Mouse (Mus musculus): ENCODE measurements at regions not wholly inside any gene's neighbourhood (a gene's known extent, or its start where the extent isn't known, plus 50 kb on each side); places are given as distances from the start of the nearest gene placed in this dataset.
A peak's percentile ranks its signal among the peaks of the same experiment; 100 is the strongest.

- DNase-seq (ENCODE audit: low spot score) (no peak), ATAC-seq (no peak)
- no peak overlapping the region for H3K4me3 ChIP-seq (ENCODE audit: low read depth, low read length)
- H3K27me3 ChIP-seq (replicated peaks; ENCODE audit: insufficient read depth, low read length) = no peaks in the 10 kb centered on the region
- WGBS = 68% methylated on average over 5 of the region's 5 CpGs
- no peaks in the 10 kb centered on the region for H3K9me3 ChIP-seq (ENCODE audit: low read length)
- H3K9ac ChIP-seq (replicated peaks; ENCODE audit: low read depth) = no peak overlapping the region
- H3K4me2 ChIP-seq (replicated peaks; ENCODE audit: low read depth, low read length) = no peak overlapping the region
- H3K36me3 ChIP-seq (ENCODE audit: insufficient read depth, low read length) = no peaks in the 10 kb centered on the region
- no peak for TF ChIP-seq CTCF (IDR thresholded peaks at IDR 0.05)
- TF ChIP-seq EP300 (IDR thresholded peaks at IDR 0.05) = no peak
- no peaks in the 10 kb centered on the region for H3K4me1 ChIP-seq (ENCODE audit: insufficient read depth, low read depth, low read length)
- H3K27ac ChIP-seq (ENCODE audit: low read length) = no peak overlapping the region
Measured at GRCm38 (mm10) chr13:70155596-70155995, 353.4 kb downstream of the Med10 start.

- TF ChIP-seq EP300 (IDR thresholded peaks at IDR 0.05) (no peak), CTCF (IDR thresholded peaks at IDR 0.05) (no peak)
- no peak for ATAC-seq
- 87% methylated on average over 8 of the region's 8 CpGs for WGBS
Measured at GRCm38 (mm10) chr13:70156975-70157588, 354.9 kb downstream of the Med10 start.

GRCm38 (mm10) chr13:70159065-70159464 lies 356.9 kb downstream of the Med10 start:
- Histone ChIP-seq H3K9ac (replicated peaks; ENCODE audit: low read depth) (no peak overlapping the region), H3K36me3 (ENCODE audit: insufficient read depth, low read length) (no peaks in the 10 kb centered on the region), H3K4me3 (ENCODE audit: low read depth, low read length) (no peak overlapping the region), H3K4me2 (replicated peaks; ENCODE audit: low read depth, low read length) (no peak overlapping the region), H3K27ac (ENCODE audit: low read length) (no peak overlapping the region), H3K27me3 (replicated peaks; ENCODE audit: insufficient read depth, low read length) (no peaks in the 10 kb centered on the region), H3K9me3 (ENCODE audit: low read length) (no peaks in the 10 kb centered on the region), H3K4me1 (ENCODE audit: insufficient read depth, low read depth, low read length) (no peaks in the 10 kb centered on the region)
- no peak for DNase-seq (ENCODE audit: low spot score)
- 46% methylated on average over 3 of the region's 3 CpGs for WGBS
- no peak for TF ChIP-seq CTCF (IDR thresholded peaks at IDR 0.05)
- no peak for TF ChIP-seq EP300 (IDR thresholded peaks at IDR 0.05)
- peak; percentile 21; the same call in 1 of the 2 replicates for ATAC-seq

More at GRCm38 (mm10) chr13:70156975-70157588, 354.9 kb downstream of the Med10 start:
- no peaks in the 10 kb centered on the region for H3K9me3 ChIP-seq (ENCODE audit: low read length)
- H3K27ac ChIP-seq (ENCODE audit: low read length) = no peak overlapping the region
- H3K9ac ChIP-seq (replicated peaks; ENCODE audit: low read depth) = no peak overlapping the region
- no peaks in the 10 kb centered on the region for H3K4me1 ChIP-seq (ENCODE audit: insufficient read depth, low read depth, low read length)
- no peaks in the 10 kb centered on the region for H3K36me3 ChIP-seq (ENCODE audit: insufficient read depth, low read length)
- H3K4me3 ChIP-seq (ENCODE audit: low read depth, low read length) = no peak overlapping the region
- H3K4me2 ChIP-seq (replicated peaks; ENCODE audit: low read depth, low read length) = no peak overlapping the region
- no peak for DNase-seq (ENCODE audit: low spot score)
- H3K27me3 ChIP-seq (replicated peaks; ENCODE audit: insufficient read depth, low read length) = no peaks in the 10 kb centered on the region

GRCm38 (mm10) chr13:70159604-70160003 lies 357.4 kb downstream of the Med10 start:
- H3K36me3 ChIP-seq (ENCODE audit: insufficient read depth, low read length) = no peaks in the 10 kb centered on the region
- TF ChIP-seq CTCF (IDR thresholded peaks at IDR 0.05) = no peak
- TF ChIP-seq EP300 (IDR thresholded peaks at IDR 0.05) = no peak
- H3K4me1 ChIP-seq (ENCODE audit: insufficient read depth, low read depth, low read length) = no peaks in the 10 kb centered on the region
- H3K27ac ChIP-seq (ENCODE audit: low read length) = no peak overlapping the region
- H3K9ac ChIP-seq (replicated peaks; ENCODE audit: low read depth) = no peak overlapping the region
- H3K27me3 ChIP-seq (replicated peaks; ENCODE audit: insufficient read depth, low read length) = no peaks in the 10 kb centered on the region
- DNase-seq (ENCODE audit: low spot score) = no peak
- ATAC-seq = no peak
- no peaks in the 10 kb centered on the region for H3K9me3 ChIP-seq (ENCODE audit: low read length)
- H3K4me2 ChIP-seq (replicated peaks; ENCODE audit: low read depth, low read length) = no peak overlapping the region
- 57% methylated on average over 6 of the region's 6 CpGs for WGBS
- no peak overlapping the region for H3K4me3 ChIP-seq (ENCODE audit: low read depth, low read length)

GRCm38 (mm10) chr13:70162115-70162514 lies 359.9 kb downstream of the Med10 start:
- ATAC-seq (no peak), DNase-seq (ENCODE audit: low spot score) (no peak)
- no peaks in the 10 kb centered on the region for H3K4me1 ChIP-seq (ENCODE audit: insufficient read depth, low read depth, low read length)
- no peak overlapping the region for H3K27ac ChIP-seq (ENCODE audit: low read length)
- H3K36me3 ChIP-seq (ENCODE audit: insufficient read depth, low read length) = no peaks in the 10 kb centered on the region
- 91% methylated on average over 4 of the region's 4 CpGs for WGBS
- H3K4me2 ChIP-seq (replicated peaks; ENCODE audit: low read depth, low read length) = no peak overlapping the region
- no peak overlapping the region for H3K9ac ChIP-seq (replicated peaks; ENCODE audit: low read depth)
- no peaks in the 10 kb centered on the region for H3K9me3 ChIP-seq (ENCODE audit: low read length)
- H3K27me3 ChIP-seq (replicated peaks; ENCODE audit: insufficient read depth, low read length) = no peaks in the 10 kb centered on the region
- no peak for TF ChIP-seq CTCF (IDR thresholded peaks at IDR 0.05)
- no peak for TF ChIP-seq EP300 (IDR thresholded peaks at IDR 0.05)
- H3K4me3 ChIP-seq (ENCODE audit: low read depth, low read length) = no peak overlapping the region

GRCm38 (mm10) chr13:70165511-70166225 lies 363.5 kb downstream of the Med10 start:
- H3K9me3 ChIP-seq (ENCODE audit: low read length) = no peaks in the 10 kb centered on the region
- WGBS = 67% methylated on average over 15 of the region's 15 CpGs
- H3K4me1 ChIP-seq (ENCODE audit: insufficient read depth, low read depth, low read length) = no peaks in the 10 kb centered on the region
- H3K27me3 ChIP-seq (replicated peaks; ENCODE audit: insufficient read depth, low read length) = no peaks in the 10 kb centered on the region
- TF ChIP-seq CTCF (IDR thresholded peaks at IDR 0.05) = no peak
- no peak for TF ChIP-seq EP300 (IDR thresholded peaks at IDR 0.05)
- H3K4me3 ChIP-seq (ENCODE audit: low read depth, low read length) = no peak overlapping the region
- H3K4me2 ChIP-seq (replicated peaks; ENCODE audit: low read depth, low read length) = no peak overlapping the region
- H3K27ac ChIP-seq (ENCODE audit: low read length) = no peak overlapping the region
- ATAC-seq (no peak), DNase-seq (ENCODE audit: low spot score) (no peak)
- no peaks in the 10 kb centered on the region for H3K36me3 ChIP-seq (ENCODE audit: insufficient read depth, low read length)
- H3K9ac ChIP-seq (replicated peaks; ENCODE audit: low read depth) = no peak overlapping the region

Data from lung, postnatal 0 days (tissue).